Mouse (Mus musculus): ENCODE measurements around the gene Uts2b. TPM values are rescaled to one million over a fixed set of nuclear protein-coding genes. Genes with fewer than 3 reads are reported as not detected.

Uts2b gene
- not detected in 2 replicates for polyA plus RNA-seq (2012; rRNA removed)

GRCm38 (mm10) chr16:27370191-27370590 is at the start of gene Uts2b:
Uts2b (minus strand) TSS chr16:27370239.
- TF ChIP-seq POLR2A (IDR thresholded peaks at IDR 0.05; ENCODE audit: low read depth, low read length) (no peak), CTCF (IDR thresholded peaks at IDR 0.05; ENCODE audit: extremely low read depth, insufficient read depth, insufficient read length, insufficient replicate concordance) (no peak)
- no peaks in the 10 kb centered on the region for H3K27me3 ChIP-seq (ENCODE audit: control insufficient read depth, insufficient read depth, low read length)
- 83% methylated on average over 8 of the region's 8 CpGs for WGBS
- H3K4me3 ChIP-seq (ENCODE audit: extremely low read depth, insufficient read depth, insufficient read length): no peak within 1 kb of the TSS
- H3K27ac ChIP-seq (ENCODE audit: insufficient read depth, low read length): no peak within 1 kb of the TSS
- H3K36me3 ChIP-seq (ENCODE audit: control insufficient read depth, insufficient read depth, low read length): no peaks in the 10 kb centered on the region
- peaks cover 3% of the 10 kb centered on the region for H3K4me1 ChIP-seq (ENCODE audit: control insufficient read depth, insufficient read depth, insufficient read length)
- DNase-seq (ENCODE audit: low read depth in 1 of 2, low spot score in 2 of 2): no peak

DNA sequence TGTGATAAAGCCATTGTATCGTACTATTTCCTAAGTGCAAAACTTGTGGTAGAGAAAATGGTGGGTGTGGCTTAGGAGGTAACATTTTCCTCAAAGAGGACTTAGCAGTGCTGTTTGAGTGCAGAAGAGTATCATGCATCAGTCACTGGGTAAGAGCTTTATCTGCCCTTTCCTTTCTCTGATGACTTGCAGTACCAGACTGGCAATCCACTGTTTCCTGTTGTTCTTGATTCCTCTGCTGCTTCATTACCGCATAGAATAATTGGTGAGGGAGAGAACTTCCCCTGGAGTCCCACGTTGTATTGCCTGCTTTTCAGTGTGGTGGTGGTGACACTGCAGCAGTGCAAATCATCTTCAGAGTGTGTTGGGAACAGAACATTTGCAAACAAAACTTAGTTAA is 47.6 kb upstream of the Uts2b start:
- no peak for TF ChIP-seq CTCF (IDR thresholded peaks at IDR 0.05; ENCODE audit: extremely low read depth, insufficient read depth, insufficient read length, insufficient replicate concordance)
- no peak for TF ChIP-seq POLR2A (IDR thresholded peaks at IDR 0.05; ENCODE audit: low read depth, low read length)
- DNase-seq (ENCODE audit: low read depth in 1 of 2, low spot score in 2 of 2): no peak
- WGBS: 57% methylated on average over 3 of the region's 3 CpGs
- no peaks in the 10 kb centered on the region for H3K27me3 ChIP-seq (ENCODE audit: control insufficient read depth, insufficient read depth, low read length)
- no peaks in the 10 kb centered on the region for H3K4me1 ChIP-seq (ENCODE audit: control insufficient read depth, insufficient read depth, insufficient read length)
- no peak overlapping the region for H3K27ac ChIP-seq (ENCODE audit: insufficient read depth, low read length)
- no peak overlapping the region for H3K4me3 ChIP-seq (ENCODE audit: extremely low read depth, insufficient read depth, insufficient read length)
- H3K36me3 ChIP-seq (ENCODE audit: control insufficient read depth, insufficient read depth, low read length): peaks cover 29% of the 10 kb centered on the region

GRCm38 (mm10) chr16:27416937-27417584 is 47.0 kb upstream of the Uts2b start:
- no peak for TF ChIP-seq POLR2A (IDR thresholded peaks at IDR 0.05; ENCODE audit: low read depth, low read length)
- TF ChIP-seq CTCF (IDR thresholded peaks at IDR 0.05; ENCODE audit: extremely low read depth, insufficient read depth, insufficient read length, insufficient replicate concordance): no peak
- no peaks in the 10 kb centered on the region for H3K27me3 ChIP-seq (ENCODE audit: control insufficient read depth, insufficient read depth, low read length)
- WGBS: 94% methylated on average over 6 of the region's 6 CpGs
- peaks cover 24% of the 10 kb centered on the region for H3K36me3 ChIP-seq (ENCODE audit: control insufficient read depth, insufficient read depth, low read length)
- no peaks in the 10 kb centered on the region for H3K4me1 ChIP-seq (ENCODE audit: control insufficient read depth, insufficient read depth, insufficient read length)
- no peak overlapping the region for H3K27ac ChIP-seq (ENCODE audit: insufficient read depth, low read length)
- H3K4me3 ChIP-seq (ENCODE audit: extremely low read depth, insufficient read depth, insufficient read length): no peak overlapping the region
- no peak for DNase-seq (ENCODE audit: low read depth in 1 of 2, low spot score in 2 of 2)

- no peak for DNase-seq (ENCODE audit: low read depth in 1 of 2, low spot score in 2 of 2)
- Histone ChIP-seq H3K27ac (ENCODE audit: insufficient read depth, low read length) (no peak overlapping the region), H3K36me3 (ENCODE audit: control insufficient read depth, insufficient read depth, low read length) (peaks cover 6% of the 10 kb centered on the region), H3K4me1 (ENCODE audit: control insufficient read depth, insufficient read depth, insufficient read length) (no peaks in the 10 kb centered on the region; the same call in 1 of the 2 replicates), H3K27me3 (ENCODE audit: control insufficient read depth, insufficient read depth, low read length) (no peaks in the 10 kb centered on the region), H3K4me3 (ENCODE audit: extremely low read depth, insufficient read depth, insufficient read length) (no peak overlapping the region)
- no peak for TF ChIP-seq POLR2A (IDR thresholded peaks at IDR 0.05; ENCODE audit: low read depth, low read length)
- no peak for TF ChIP-seq CTCF (IDR thresholded peaks at IDR 0.05; ENCODE audit: extremely low read depth, insufficient read depth, insufficient read length, insufficient replicate concordance)
These were observed 34.1 kb upstream of the Uts2b start for GRCm38 (mm10) chr16:27404107-27404506.

DNA sequence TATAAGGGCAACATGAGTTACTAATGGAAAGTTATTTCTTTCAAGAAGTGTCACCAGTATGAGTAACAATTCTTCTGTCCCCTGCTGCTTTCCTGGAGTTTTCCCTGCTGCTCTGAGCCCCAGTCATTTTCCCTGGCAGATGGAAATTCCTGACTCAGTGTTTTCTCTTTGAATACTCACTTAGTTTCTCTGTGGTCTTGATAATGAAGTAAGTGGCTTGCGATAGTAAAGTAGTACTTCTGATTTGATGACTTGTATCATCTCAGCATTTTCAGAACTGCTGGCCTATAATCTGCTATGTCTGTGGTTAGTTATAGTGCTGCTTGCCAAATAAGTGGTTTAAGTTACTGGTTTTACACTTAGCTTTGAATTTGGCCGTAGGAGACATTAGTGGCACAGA is 31.5 kb upstream of the Uts2b start:
- Histone ChIP-seq H3K4me1 (ENCODE audit: control insufficient read depth, insufficient read depth, insufficient read length) (peaks cover 3% of the 10 kb centered on the region; the same call in 1 of the 2 replicates), H3K4me3 (ENCODE audit: extremely low read depth, insufficient read depth, insufficient read length) (no peak overlapping the region), H3K36me3 (ENCODE audit: control insufficient read depth, insufficient read depth, low read length) (peaks cover 3% of the 10 kb centered on the region), H3K27ac (ENCODE audit: insufficient read depth, low read length) (no peak overlapping the region), H3K27me3 (ENCODE audit: control insufficient read depth, insufficient read depth, low read length) (no peaks in the 10 kb centered on the region)
- WGBS: 54% methylated on average over 2 of the region's 2 CpGs
- no peak for DNase-seq (ENCODE audit: low read depth in 1 of 2, low spot score in 2 of 2)
- TF ChIP-seq POLR2A (IDR thresholded peaks at IDR 0.05; ENCODE audit: low read depth, low read length): no peak
- TF ChIP-seq CTCF (IDR thresholded peaks at IDR 0.05; ENCODE audit: extremely low read depth, insufficient read depth, insufficient read length, insufficient replicate concordance): no peak

- no peak for TF ChIP-seq CTCF (IDR thresholded peaks at IDR 0.05; ENCODE audit: extremely low read depth, insufficient read depth, insufficient read length, insufficient replicate concordance)
- H3K27ac ChIP-seq (ENCODE audit: insufficient read depth, low read length): no peak overlapping the region
- 72% methylated on average over 6 of the region's 6 CpGs for WGBS
- H3K36me3 ChIP-seq (ENCODE audit: control insufficient read depth, insufficient read depth, low read length): no peaks in the 10 kb centered on the region; the same call in 1 of the 2 replicates
- no peaks in the 10 kb centered on the region for H3K27me3 ChIP-seq (ENCODE audit: control insufficient read depth, insufficient read depth, low read length)
- DNase-seq (ENCODE audit: low read depth in 1 of 2, low spot score in 2 of 2): no peak
- peaks cover 6% of the 10 kb centered on the region; the same call in 1 of the 2 replicates for H3K4me1 ChIP-seq (ENCODE audit: control insufficient read depth, insufficient read depth, insufficient read length)
- no peak overlapping the region for H3K4me3 ChIP-seq (ENCODE audit: extremely low read depth, insufficient read depth, insufficient read length)
These were observed 29.7 kb upstream of the Uts2b start for GRCm38 (mm10) chr16:27399719-27400253.

All from spleen, adult 2 months (tissue).